Comparison of ENCODE assay signal across 20 mouse cellular contexts in the genomic region with DNA sequence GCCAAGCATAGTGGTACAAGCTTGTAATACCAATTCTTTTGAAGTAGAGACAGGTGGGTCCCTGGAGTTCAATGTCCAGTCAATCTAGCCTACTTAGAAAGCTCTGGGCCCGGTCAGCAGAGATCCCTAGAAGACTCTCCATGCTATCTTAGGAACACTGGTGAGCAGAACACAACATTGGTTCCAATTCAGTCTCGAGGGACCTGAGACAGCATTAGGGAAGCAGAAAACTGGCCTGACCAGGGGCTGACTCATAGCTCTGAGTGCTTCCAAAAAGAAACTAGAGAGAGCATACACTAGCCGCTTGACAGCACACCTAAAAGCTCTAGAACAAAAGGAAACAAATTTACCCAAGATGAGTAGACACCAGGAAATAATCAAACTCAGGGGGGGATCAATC.
DNase-seq lines count a peak whose midpoint lies in the region.
"Had no signal": no experiment of that assay in that cellular context is flagged by ENCODE, and none has a peak within 500 bp of the region (broad histone marks: within the 10 kb centered on the region; RNA-seq: fewer than 3 reads in every experiment).

No protein-coding gene starts in this region.

- WGBS in heart, embryonic 10.5 days: 64% methylated on average over 3 of the region's 3 CpGs

- no peaks in the 10 kb centered on the region for H3K9me3 ChIP-seq in heart, embryonic 10.5 days
- H3K9me3 ChIP-seq: forebrain, embryonic 13.5 days; heart, embryonic 15.5 days; hindbrain, embryonic 12.5 days; kidney, embryonic 15.5 days; limb, embryonic 13.5 days; liver, embryonic 13.5 days; midbrain, embryonic 12.5 days; stomach, embryonic 15.5 days had no signal

- DNase-seq in heart, adult 18-20 months: peak; percentile 45 to 75
- no peak for DNase-seq in heart, embryonic 10.5 days (ENCODE audit: low spot score)
- DNase-seq in Muller cell, postnatal 12 days (ENCODE audit: inconsistent ontology term): peak; percentile 54
- peak; percentile 39 for DNase-seq in gastrocnemius, postnatal 14 days
- peak; percentile 17 to 21 for DNase-seq in heart, postnatal 36 days
- DNase-seq in spleen, adult 18-20 months: no peak
- no peak for DNase-seq in yolk sac, embryonic 10.5 days (ENCODE audit: low spot score)
- DNase-seq: cerebellum, adult 9-10 months; kidney, postnatal 36 days; liver, embryonic 13.5 days; lung, adult 2 months; lung, postnatal 14 days; thymus, postnatal 4 days had no signal

- intact Hi-C loops in gastrocnemius, postnatal 14 days (cut with DNase I; ENCODE audit: low total_unique reads): no loop called here
- intact Hi-C loops in heart, postnatal 36 days (cut with DNase I): no loop called here

- H3K4me3 ChIP-seq in heart, embryonic 10.5 days: no peak overlapping the region
- H3K4me3 ChIP-seq: forebrain, embryonic 13.5 days; heart, embryonic 15.5 days; hindbrain, embryonic 12.5 days; kidney, embryonic 15.5 days; limb, embryonic 13.5 days; liver, embryonic 13.5 days; midbrain, embryonic 12.5 days; stomach, embryonic 15.5 days had no signal

- H3K27me3 ChIP-seq in heart, embryonic 10.5 days (ENCODE audit: insufficient read depth, poor library complexity, severe bottlenecking): no peaks in the 10 kb centered on the region
- H3K27me3 ChIP-seq: forebrain, embryonic 13.5 days; heart, embryonic 15.5 days; hindbrain, embryonic 12.5 days; kidney, embryonic 15.5 days; limb, embryonic 13.5 days; liver, embryonic 13.5 days; midbrain, embryonic 12.5 days; stomach, embryonic 15.5 days had no signal

- no peaks in the 10 kb centered on the region for H3K36me3 ChIP-seq in heart, embryonic 10.5 days
- H3K36me3 ChIP-seq: heart, embryonic 15.5 days; hindbrain, embryonic 12.5 days; kidney, embryonic 15.5 days; limb, embryonic 13.5 days; liver, embryonic 13.5 days; midbrain, embryonic 12.5 days; stomach, embryonic 15.5 days had no signal

- no peak overlapping the region for H3K27ac ChIP-seq in heart, embryonic 10.5 days
- H3K27ac ChIP-seq: forebrain, embryonic 13.5 days; heart, embryonic 15.5 days; hindbrain, embryonic 12.5 days; kidney, embryonic 15.5 days; limb, embryonic 13.5 days; liver, embryonic 13.5 days; midbrain, embryonic 12.5 days; stomach, embryonic 15.5 days had no signal

- no peaks in the 10 kb centered on the region for H3K4me1 ChIP-seq in heart, embryonic 10.5 days
- H3K4me1 ChIP-seq: forebrain, embryonic 13.5 days; heart, embryonic 15.5 days; hindbrain, embryonic 12.5 days; kidney, embryonic 15.5 days; limb, embryonic 13.5 days; liver, embryonic 13.5 days; midbrain, embryonic 12.5 days; stomach, embryonic 15.5 days had no signal

Comparison
In these comparisons a context has a peak if more than half of its experiments do, and no peak if none do; other contexts are left out.
1. DNase-seq: peak in heart, adult 18-20 months (2 of 2), Muller cell, postnatal 12 days (single experiment), gastrocnemius, postnatal 14 days (single experiment) and heart, postnatal 36 days (2 of 2); none in heart, embryonic 10.5 days (single experiment), spleen, adult 18-20 months (0 of 2) and yolk sac, embryonic 10.5 days (single experiment).